Mouse (Mus musculus) lung, adult 10 weeks (tissue): ENCODE measurements around the gene Stra6. TPM values are rescaled to one million over a fixed set of nuclear protein-coding genes. Genes with fewer than 3 reads are reported as not detected.

Experiments used
- polyA plus RNA-seq: library from polyadenylated mRNA; stranded (reverse); fragments of 350-450 nt; fragmentation: Illumina TruSeq; extraction: RNeasy Lipid Tissue Mini Kit (QIAGEN cat#74804); gene quantifications from one replicate; pipeline ENCODE4 v1.2.3, GENCODE M21; 2014; ENCODE audit warnings: low read depth, low replicate concordance; ENCODE audit not compliant: insufficient read depth

Stra6 gene
- polyA plus RNA-seq = 0.11 TPM

DNA sequence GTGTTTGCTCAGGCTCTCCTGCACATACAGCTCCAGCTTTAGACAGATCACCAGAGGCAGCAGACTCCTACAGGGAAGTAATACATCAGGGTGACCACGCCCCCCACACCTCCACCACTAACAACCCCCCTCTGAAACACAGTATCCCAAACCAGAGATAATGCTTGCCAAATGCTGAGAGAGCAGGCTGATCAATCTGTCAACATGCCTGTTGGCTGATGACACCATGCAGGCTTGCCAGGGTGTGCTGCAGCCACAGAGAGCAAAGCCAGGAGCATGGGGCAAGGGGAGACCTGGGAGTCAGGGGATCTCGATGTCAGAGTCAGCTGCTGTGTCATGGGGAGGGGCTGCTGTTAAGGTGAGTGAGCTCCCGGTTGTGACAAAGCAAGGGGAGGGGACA, at the start of gene Stra6:
Stra6 (plus strand) TSS at position 258 of the 400 bp plus-strand sequence.

GRCm38 (mm10) chr9:58118671-58119070, 55.1 kb downstream of the Stra6 start, which contains the start of gene Ccdc33:
Gene Ccdc33 (minus strand): TSS chr9:58118823.

Other genes starting within 250 kb of the Stra6 start
- 4.1 TPM for gene Arid3b, start 227.0 kb upstream of the Stra6 start, polyA plus RNA-seq
- gene Ubl7, start 152.8 kb upstream of the Stra6 start, polyA plus RNA-seq = 40.9 TPM
- 29.3 TPM for gene Sema7a, start 123.7 kb upstream of the Stra6 start, polyA plus RNA-seq
- gene Cyp11a1, start 57.4 kb upstream of the Stra6 start, polyA plus RNA-seq = 0.11 TPM
- 7.8 TPM for gene Ccdc33, start 55.0 kb downstream of the Stra6 start, polyA plus RNA-seq
- gene Islr, start 140.5 kb downstream of the Stra6 start, polyA plus RNA-seq = 17.4 TPM
- gene Islr2, start 140.5 kb downstream of the Stra6 start, polyA plus RNA-seq = not detected
- gene Pml, start 186.0 kb downstream of the Stra6 start, polyA plus RNA-seq = 9.0 TPM
- gene Stoml1, start 189.4 kb downstream of the Stra6 start, polyA plus RNA-seq = 19.8 TPM
- 56.6 TPM for gene Loxl1, start 249.4 kb downstream of the Stra6 start, polyA plus RNA-seq